Mouse (Mus musculus) heart, embryonic 14.5 days (tissue): ENCODE measurements around the gene Trmt2a. TPM values are rescaled to one million over a fixed set of nuclear protein-coding genes. Genes with fewer than 3 reads are reported as not detected.

ENCODE experiments used
- ATAC-seq: fragments of 200-750 bp; cut with Nextera tagmentation; 2 replicates; pipeline ENCODE4 v1.8.0; 2017; ENCODE audit warnings: low read depth, moderate TSS enrichment; ENCODE audit not compliant: insufficient number of reproducible peaks, insufficient read depth, low FRiP score
- H3K27ac ChIP-seq, 2 experiments: fragments of 200-500 bp in 1 of 2; fragments of 300-500 bp in 1 of 2; sonication (generic) in 1 of 2; replicated peaks in 1 of 2; 2 replicates each; pipeline ENCODE4 v1.5.1; 2012 to 2014; ENCODE audit warnings: low read depth in 2 of 2, low read length in 2 of 2, control low read depth in 1 of 2, mild to moderate bottlenecking in 1 of 2, mixed read lengths in 1 of 2; ENCODE audit not compliant: control insufficient read depth in 1 of 2, insufficient read depth in 1 of 2
- H3K27me3 ChIP-seq: fragments of 300-500 bp; sonication (generic); 2 replicates; pipeline ENCODE4 v1.6.1; 2014; ENCODE audit warnings: mild to moderate bottlenecking, low read length, control low read depth; ENCODE audit not compliant: control insufficient read depth, insufficient read depth
- H3K36me3 ChIP-seq: fragments of 300-500 bp; sonication (generic); 2 replicates; pipeline ENCODE4 v1.6.1; 2014; ENCODE audit warnings: mild to moderate bottlenecking, control low read depth, low read length, mixed read lengths; ENCODE audit not compliant: control insufficient read depth, insufficient read depth
- H3K4me1 ChIP-seq, 2 experiments: fragments of 200-500 bp in 1 of 2; fragments of 300-500 bp in 1 of 2; sonication (generic) in 1 of 2; 2 replicates each; pipeline ENCODE4 v1.6.1; 2012 to 2014; ENCODE audit warnings: low read length in 2 of 2, control low read depth in 1 of 2, mixed read lengths in 1 of 2; ENCODE audit not compliant: control insufficient read depth in 2 of 2, insufficient read depth in 2 of 2
- H3K4me2 ChIP-seq: fragments of 300-500 bp; sonication (generic); 2 replicates; pipeline ENCODE4 v1.6.1; 2014; ENCODE audit warnings: mild to moderate bottlenecking, low read length
- H3K4me3 ChIP-seq, 2 experiments: fragments of 200-500 bp in 1 of 2; fragments of 300-500 bp in 1 of 2; sonication (generic) in 1 of 2; 2 replicates each; pipeline ENCODE4 v1.5.1; 2012 to 2014; ENCODE audit warnings: low read length in 2 of 2, mild to moderate bottlenecking in 2 of 2, control low read depth in 1 of 2, low read depth in 1 of 2, moderate library complexity in 1 of 2; ENCODE audit not compliant: control insufficient read depth in 1 of 2, insufficient read depth in 1 of 2
- H3K9ac ChIP-seq: fragments of 300-500 bp; sonication (generic); 2 replicates; pipeline ENCODE4 v1.6.1; 2014; ENCODE audit warnings: mild to moderate bottlenecking, low read length
- H3K9me3 ChIP-seq: fragments of 300-500 bp; sonication (generic); 2 replicates; pipeline ENCODE4 v1.6.1; 2016; ENCODE audit warnings: low read length, control low read depth; ENCODE audit not compliant: control insufficient read depth
- WGBS: fragments of 180-500 bp; shearing (Covaris S2); extraction: QIAGEN DNeasy Blood & Tissue Kit; methylation state at CpG from one replicate; pipeline ENCODE4 v1.1.7; 2014; 5-methylcytosine and 5-hydroxymethylcytosine counted together
- polyA plus RNA-seq: library from polyadenylated mRNA; unstranded; fragments of >200 nt; fragmentation: Nextera tagmentation; extraction: Ambion mirVana; gene quantifications from 2 replicates; pipeline ENCODE4 v1.2.1, GENCODE M21; 2014

The Trmt2a gene
- polyA plus RNA-seq, 1 experiment from 2014 or later, result 39.8 TPM

DNA sequence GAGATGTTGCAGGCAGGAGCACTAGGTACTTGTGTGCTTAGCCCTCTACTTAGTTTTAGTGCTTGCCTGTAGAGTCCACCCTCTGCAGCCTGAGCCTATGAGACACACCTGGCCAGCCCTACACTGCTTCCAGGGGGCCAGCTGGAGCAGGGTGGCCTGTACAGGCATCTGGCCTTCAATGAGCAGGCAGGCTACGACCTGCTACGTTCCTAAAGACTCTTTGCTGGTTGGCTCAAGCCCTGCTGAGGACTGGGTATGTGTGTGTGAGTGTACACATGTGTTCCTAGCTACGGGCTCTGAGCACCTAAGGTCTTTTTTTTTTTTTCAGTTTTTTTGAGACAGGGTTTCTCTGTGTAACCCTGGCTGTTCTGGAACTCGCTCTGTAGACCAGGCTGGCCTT is 17.0 kb upstream of the Trmt2a start:
- peaks cover 45 to 63% of the 10 kb centered on the region in 2 experiments for H3K4me1 ChIP-seq
- ATAC-seq, result no peak
- H3K9me3 ChIP-seq, result no peaks in the 10 kb centered on the region
- H3K27ac ChIP-seq, result peak overlapping the region; percentile 95 to 96
- WGBS, result 73% methylated on average over 4 of the region's 4 CpGs
- no peak overlapping the region for H3K4me2 ChIP-seq
- H3K27me3 ChIP-seq, result no peaks in the 10 kb centered on the region
- peaks cover 23% of the 10 kb centered on the region for H3K36me3 ChIP-seq
- H3K9ac ChIP-seq, result no peak overlapping the region; the same call in 1 of the 2 replicates
- no peak overlapping the region for H3K4me3 ChIP-seq

GRCm38 (mm10) chr16:18233451-18233850 is 15.0 kb upstream of the Trmt2a start:
- H3K4me1 ChIP-seq, result peaks cover 39 to 61% of the 10 kb centered on the region in 2 experiments
- H3K27ac ChIP-seq, result no peak overlapping the region
- H3K9me3 ChIP-seq, result no peaks in the 10 kb centered on the region
- H3K4me3 ChIP-seq, result peak overlapping the region in 1 of 2 experiments; percentile 83; a peak in 1 of 4 replicates
- 37% methylated on average over 1 of the region's 1 CpGs for WGBS
- peaks cover 15% of the 10 kb centered on the region for H3K36me3 ChIP-seq
- H3K9ac ChIP-seq, result peak overlapping the region; percentile 86; the same call in 1 of the 2 replicates
- no peak for ATAC-seq
- H3K4me2 ChIP-seq, result peak overlapping the region; percentile 85
- H3K27me3 ChIP-seq, result no peaks in the 10 kb centered on the region

- H3K9me3 ChIP-seq, result no peaks in the 10 kb centered on the region
- H3K4me1 ChIP-seq, result peaks cover 33 to 54% of the 10 kb centered on the region in 2 experiments
- peaks cover 19% of the 10 kb centered on the region for H3K36me3 ChIP-seq
- peak overlapping the region; percentile 45 to 93 for H3K27ac ChIP-seq
- no peaks in the 10 kb centered on the region for H3K27me3 ChIP-seq
- WGBS, result 10% methylated on average over 13 of the region's 13 CpGs
- H3K4me3 ChIP-seq, result peak overlapping the region; percentile 83 to 88
- H3K4me2 ChIP-seq, result peak overlapping the region; percentile 85
- ATAC-seq, result no peak
- peak overlapping the region; percentile 86 for H3K9ac ChIP-seq
Measured at GRCm38 (mm10) chr16:18233919-18234670, 14.4 kb upstream of the Trmt2a start.

GRCm38 (mm10) chr16:18234671-18235388 is 13.6 kb upstream of the Trmt2a start, which contains the start of gene Zdhhc8:
Zdhhc8 (minus strand) TSS chr16:18235136.
- peak; percentile 74 for ATAC-seq

DNA sequence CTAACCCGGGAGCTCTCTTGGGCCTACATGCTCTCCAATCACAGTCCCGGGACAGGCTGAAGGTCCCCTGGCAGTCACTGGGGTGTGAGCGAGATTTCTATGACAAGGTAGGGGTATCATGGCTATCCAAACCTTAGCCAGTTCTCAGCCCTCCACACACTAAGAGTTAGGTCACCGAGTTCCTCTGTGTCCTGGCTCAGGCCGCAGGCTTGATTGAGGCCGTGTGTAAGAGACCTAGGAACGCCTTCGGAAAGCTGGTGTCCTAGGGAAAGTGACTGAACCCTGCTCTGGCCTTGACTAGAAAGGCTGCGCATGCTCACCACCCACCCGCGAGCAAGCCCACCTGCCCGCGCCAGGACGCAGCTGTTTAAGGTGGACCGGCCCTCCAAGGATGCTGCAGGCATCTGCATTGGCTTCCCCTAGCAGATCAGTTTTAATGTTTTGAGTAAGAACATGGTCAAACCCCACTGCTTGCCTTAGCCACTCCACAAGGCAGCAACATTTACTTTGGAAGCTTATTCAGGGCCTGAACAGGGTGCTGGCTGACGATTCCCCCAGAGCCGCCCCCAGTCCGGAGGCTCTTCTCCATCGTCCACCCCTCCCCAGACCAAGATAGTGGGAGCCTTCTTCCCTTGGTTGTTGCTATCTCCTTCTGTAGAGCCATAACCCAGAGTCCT is 13.0 kb upstream of the Trmt2a start:
- peak overlapping the region; percentile 83 to 88 for H3K4me3 ChIP-seq
- 5% methylated on average over 19 of the region's 19 CpGs for WGBS
- H3K36me3 ChIP-seq, result peaks cover 33% of the 10 kb centered on the region
- H3K27me3 ChIP-seq, result no peaks in the 10 kb centered on the region
- peak overlapping the region; percentile 85 for H3K4me2 ChIP-seq
- H3K9me3 ChIP-seq, result no peaks in the 10 kb centered on the region
- peak overlapping the region; percentile 92 to 93 for H3K27ac ChIP-seq
- H3K4me1 ChIP-seq, result peaks cover 21 to 40% of the 10 kb centered on the region in 2 experiments
- peak overlapping the region; percentile 86 for H3K9ac ChIP-seq
- peak; percentile 65 for ATAC-seq

More at GRCm38 (mm10) chr16:18234671-18235388, 13.6 kb upstream of the Trmt2a start, which contains the start of gene Zdhhc8:
- under 1% methylated on average over 54 of the region's 79 CpGs for WGBS
- Histone ChIP-seq H3K27ac (peak within 1 kb of the TSS; percentile 92 to 93), H3K4me3 (peak within 1 kb of the TSS; percentile 83 to 88), H3K4me2 (peak within 1 kb of the TSS; percentile 85), H3K27me3 (no peaks in the 10 kb centered on the region), H3K9ac (peak within 1 kb of the TSS; percentile 86), H3K9me3 (no peaks in the 10 kb centered on the region), H3K4me1 (peaks cover 28 to 47% of the 10 kb centered on the region in 2 experiments), H3K36me3 (peaks cover 26% of the 10 kb centered on the region)

GRCm38 (mm10) chr16:18236676-18237501 is 11.6 kb upstream of the Trmt2a start:
- Histone ChIP-seq H3K4me1 (peaks cover 12 to 27% of the 10 kb centered on the region in 2 experiments), H3K4me3 (no peak overlapping the region), H3K9me3 (no peaks in the 10 kb centered on the region), H3K27ac (no peak overlapping the region), H3K36me3 (peaks cover 47% of the 10 kb centered on the region), H3K9ac (peak overlapping the region; percentile 86; the same call in 1 of the 2 replicates), H3K4me2 (0 out of 2 replicates have a peak overlapping the region, but pooled peaks have one; percentile 85), H3K27me3 (no peaks in the 10 kb centered on the region)
- no peak for ATAC-seq
- 74% methylated on average over 7 of the region's 7 CpGs for WGBS
